23 mouse cellular contexts compared by ENCODE assay signal in genomic region chr1:131049361-131049806, GRCm38 (mm10). TPM values are rescaled to one million over a fixed set of nuclear protein-coding genes. Genes with fewer than 3 reads are reported as not detected.
"Had no signal": no experiment of that assay in that cellular context is flagged by ENCODE, and none has a peak within 500 bp of the region (broad histone marks: within the 10 kb centered on the region; RNA-seq: fewer than 3 reads in every experiment).

No protein-coding gene starts in this region.

- H3K27ac ChIP-seq: left cerebral cortex, adult 2 months; limb, embryonic 13.5 days; lung, embryonic 15.5 days; macrophage; midbrain, embryonic 15.5 days; neural tube, embryonic 12.5 days had no signal

- H3K9me3 ChIP-seq: limb, embryonic 13.5 days; lung, embryonic 15.5 days; megakaryocyte, embryonic 14.5 days; midbrain, embryonic 15.5 days; neural tube, embryonic 12.5 days had no signal

- H3K9ac ChIP-seq: limb, embryonic 13.5 days; lung, embryonic 15.5 days; midbrain, embryonic 15.5 days; neural tube, embryonic 12.5 days had no signal

- H3K4me2 ChIP-seq: limb, embryonic 13.5 days; liver, embryonic 11.5 days; lung, embryonic 15.5 days; midbrain, embryonic 11.5 days; midbrain, embryonic 15.5 days; neural tube, embryonic 12.5 days had no signal

- H3K4me3 ChIP-seq: left cerebral cortex, adult 2 months; limb, embryonic 13.5 days; lung, embryonic 15.5 days; megakaryocyte, embryonic 14.5 days; midbrain, embryonic 15.5 days; neural tube, embryonic 12.5 days had no signal

- DNase-seq: kidney, adult 11 months; kidney, postnatal 14 days; lung, postnatal 14 days; retina, postnatal 1 day; right cerebral cortex, postnatal 4 days; spleen, adult 18-20 months; thymus, adult 18-20 months had no signal

- ATAC-seq: midbrain, embryonic 15.5 days had no signal

- H3K27me3 ChIP-seq: limb, embryonic 13.5 days; lung, embryonic 15.5 days; megakaryocyte, embryonic 14.5 days; midbrain, embryonic 15.5 days; neural tube, embryonic 12.5 days had no signal

RNA-seq across cellular contexts. Expression of gene Il10, which starts 29.7 kb away (rescaled TPM):
- total RNA-seq: layer of hippocampus, adult 8-10 months; layer of hippocampus, postnatal 25 days; left cerebral cortex, adult 2 months; left cerebral cortex, postnatal 25 days; monocyte, adult 5-6 weeks; neutrophil, adult 5-6 weeks had no signal
- polyA plus RNA-seq: kidney, embryonic 14.5 days; liver, embryonic 11.5 days; liver, embryonic 16.5 days; midbrain, embryonic 11.5 days; midbrain, embryonic 15.5 days; neural tube, embryonic 12.5 days had no signal
